ENCODE assay signal across 10 mouse cellular contexts in genomic region chr2:60842976-60843375, GRCm38 (mm10).
DNase-seq lines count a peak whose midpoint lies in the region; ATAC-seq and TF ChIP-seq lines count a peak whose summit lies in the region.
"Had no signal": no experiment of that assay in that cellular context is flagged by ENCODE, and none has a peak within 500 bp of the region (broad histone marks: within the 10 kb centered on the region; RNA-seq: fewer than 3 reads in every experiment).

No protein-coding gene starts in this region.

- WGBS in heart, embryonic 13.5 days: 34% methylated on average over 4 of the region's 4 CpGs
- WGBS in limb, embryonic 13.5 days: 29% methylated on average over 4 of the region's 4 CpGs
- 58% methylated on average over 4 of the region's 4 CpGs for WGBS in intestine, postnatal 0 days

- H3K36me3 ChIP-seq in heart, embryonic 13.5 days: peaks cover 19% of the 10 kb centered on the region
- peaks cover 14% of the 10 kb centered on the region for H3K36me3 ChIP-seq in limb, embryonic 13.5 days
- H3K36me3 ChIP-seq in intestine, postnatal 0 days (ENCODE audit: control insufficient read depth, insufficient read depth): 0 out of 2 replicates have a peak, but pooled peaks cover 3% of the 10 kb centered on the region

- H3K9ac ChIP-seq in heart, embryonic 13.5 days: no peak overlapping the region
- H3K9ac ChIP-seq in limb, embryonic 13.5 days: no peak overlapping the region
- no peak overlapping the region for H3K9ac ChIP-seq in intestine, postnatal 0 days (ENCODE audit: low read depth, low read length)
- H3K9ac ChIP-seq: liver, embryonic 14.5 days had no signal

- no peaks in the 10 kb centered on the region for H3K27me3 ChIP-seq in heart, embryonic 13.5 days (replicated peaks)
- H3K27me3 ChIP-seq in limb, embryonic 13.5 days: no peaks in the 10 kb centered on the region
- H3K27me3 ChIP-seq in intestine, postnatal 0 days (replicated peaks; ENCODE audit: control insufficient read depth, insufficient read depth, low read length): no peaks in the 10 kb centered on the region

- H3K4me2 ChIP-seq in heart, embryonic 13.5 days: no peak overlapping the region
- no peak overlapping the region for H3K4me2 ChIP-seq in limb, embryonic 13.5 days (replicated peaks)
- no peak overlapping the region for H3K4me2 ChIP-seq in intestine, postnatal 0 days (replicated peaks; ENCODE audit: low read depth)

- DNase-seq in heart, adult 8-10 months (ENCODE audit: low spot score): no peak
- peak; percentile 94 for DNase-seq in 3T3-L1 (ENCODE audit: low read depth, low spot score)
- DNase-seq in retina, postnatal 1 day: no peak
- DNase-seq in layer of hippocampus, adult 2 months (ENCODE audit: low spot score in 2 of 2): no peak

- peak overlapping the region; percentile 53 for H3K27ac ChIP-seq in heart, embryonic 13.5 days (replicated peaks)
- 0 out of 2 replicates have a peak overlapping the region, but pooled peaks have one; percentile 5 for H3K27ac ChIP-seq in brown adipose tissue, adult 24 weeks (replicated peaks; ENCODE audit: low read depth, low read length)
- no peak overlapping the region for H3K27ac ChIP-seq in limb, embryonic 13.5 days
- H3K27ac ChIP-seq in intestine, postnatal 0 days (ENCODE audit: low read depth, low read length): no peak overlapping the region
- H3K27ac ChIP-seq in layer of hippocampus, adult 2 months: no peak overlapping the region
- H3K27ac ChIP-seq: liver, embryonic 14.5 days had no signal

- H3K4me3 ChIP-seq in heart, embryonic 13.5 days: no peak overlapping the region
- no peak overlapping the region for H3K4me3 ChIP-seq in brown adipose tissue, adult 24 weeks (ENCODE audit: insufficient read depth, low read depth, low read length)
- no peak overlapping the region for H3K4me3 ChIP-seq in limb, embryonic 13.5 days
- H3K4me3 ChIP-seq in intestine, postnatal 0 days (ENCODE audit: low read depth, low read length): no peak overlapping the region
- H3K4me3 ChIP-seq in layer of hippocampus, adult 2 months: no peak overlapping the region

- no peak for TF ChIP-seq CTCF in intestine, postnatal 0 days (IDR thresholded peaks at IDR 0.05; ENCODE audit: low read depth)
- TF ChIP-seq CTCF in layer of hippocampus, adult 2 months (conservative IDR thresholded peaks at IDR 0.05): no peak

- no peak for ATAC-seq in heart, embryonic 13.5 days (ENCODE audit: extremely low read depth, insufficient number of reproducible peaks, low FRiP score, low TSS enrichment)
- peak; percentile 51; the same call in 1 of the 2 replicates for ATAC-seq in limb, embryonic 13.5 days (ENCODE audit: low FRiP score, low read depth)
- no peak for ATAC-seq in intestine, postnatal 0 days
- ATAC-seq: forebrain, embryonic 16.5 days had no signal

- peaks cover 70% of the 10 kb centered on the region for H3K4me1 ChIP-seq in heart, embryonic 13.5 days
- H3K4me1 ChIP-seq in brown adipose tissue, adult 24 weeks (ENCODE audit: control insufficient read depth, insufficient read depth, insufficient read length, low read length): peaks cover 16% of the 10 kb centered on the region
- H3K4me1 ChIP-seq in limb, embryonic 13.5 days: peaks cover 30% of the 10 kb centered on the region
- H3K4me1 ChIP-seq in intestine, postnatal 0 days (replicated peaks; ENCODE audit: control insufficient read depth, insufficient read depth, low read length): no peaks in the 10 kb centered on the region

- H3K9me3 ChIP-seq in heart, embryonic 13.5 days: no peaks in the 10 kb centered on the region
- H3K9me3 ChIP-seq in limb, embryonic 13.5 days: no peaks in the 10 kb centered on the region
- no peaks in the 10 kb centered on the region for H3K9me3 ChIP-seq in intestine, postnatal 0 days (ENCODE audit: control insufficient read depth)

Comparison
In these comparisons a context has a peak if more than half of its experiments do, and no peak if none do; other contexts are left out.
1. H3K27ac ChIP-seq: peak in heart, embryonic 13.5 days (single experiment) and brown adipose tissue, adult 24 weeks (single experiment); none in limb, embryonic 13.5 days (single experiment), intestine, postnatal 0 days (single experiment) and layer of hippocampus, adult 2 months (single experiment).